Mouse (Mus musculus) heart, adult 10 weeks (tissue): Measurements from ENCODE around the gene Cyp8b1. TPM values are rescaled to one million over a fixed set of nuclear protein-coding genes. Genes with fewer than 3 reads are reported as not detected.

Source experiments
- polyA plus RNA-seq: library from polyadenylated mRNA; stranded (reverse); fragments of 350-450 nt; fragmentation: Illumina TruSeq; extraction: RNeasy Lipid Tissue Mini Kit (QIAGEN cat#74804); gene quantifications from one replicate; pipeline ENCODE4 v1.2.3, GENCODE M21; 2014; ENCODE audit warnings: low read depth, low replicate concordance

Gene Cyp8b1
- not detected for polyA plus RNA-seq

DNA sequence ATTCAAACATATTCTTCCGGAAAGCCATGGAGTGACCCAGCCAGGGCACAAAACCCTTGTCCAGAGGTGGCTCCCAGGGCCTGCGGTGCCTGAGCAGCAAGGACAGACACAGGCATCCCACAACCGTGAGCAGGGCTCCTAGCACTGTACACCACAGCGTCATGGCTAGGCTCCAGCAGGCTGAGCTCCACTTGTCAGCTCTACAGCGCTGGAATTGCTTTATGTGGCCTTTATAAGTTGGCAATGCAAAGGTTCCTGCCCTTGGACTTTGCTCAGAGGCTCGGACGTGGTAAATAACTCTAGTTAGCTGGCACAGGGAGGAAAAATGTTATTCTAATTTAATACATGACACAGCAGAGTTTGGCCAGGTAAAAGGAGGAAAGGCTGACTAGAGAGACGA is at the start of gene Cyp8b1:
Cyp8b1 (minus strand) TSS at position 204 of the 400 bp plus-strand sequence.

GRCm38 (mm10) chr9:121950418-121951113 is 34.5 kb upstream of the Cyp8b1 start, which contains the start of gene Fam198a:
Gene Fam198a (plus strand): TSS chr9:121950988.

GRCm38 (mm10) chr9:121898245-121898644 is 17.9 kb downstream of the Cyp8b1 start, which contains the start of gene Ackr2:
Gene Ackr2 (plus strand): TSS chr9:121898355.

Other genes with a start within 250 kb of the Cyp8b1 start
- gene Sec22c, start 210.8 kb downstream of the Cyp8b1 start, polyA plus RNA-seq = 5.1 TPM
- gene Ss18l2, start 206.0 kb downstream of the Cyp8b1 start, polyA plus RNA-seq = 186 TPM
- 41.3 TPM for gene Nktr, start 197.1 kb downstream of the Cyp8b1 start, polyA plus RNA-seq
- gene Zfp651, start 157.0 kb downstream of the Cyp8b1 start, polyA plus RNA-seq = 83.0 TPM
- gene Klhl40, start 138.7 kb downstream of the Cyp8b1 start, polyA plus RNA-seq = 19.7 TPM
- gene Hhatl, start 123.8 kb downstream of the Cyp8b1 start, polyA plus RNA-seq = 107 TPM
- gene Ccdc13, start 76.8 kb downstream of the Cyp8b1 start, polyA plus RNA-seq = not detected
- gene Higd1a, start 57.9 kb downstream of the Cyp8b1 start, polyA plus RNA-seq = 215 TPM
- 1.5 TPM for gene Ackr2, start 17.9 kb downstream of the Cyp8b1 start, polyA plus RNA-seq
- gene Fam198a, start 34.7 kb upstream of the Cyp8b1 start, polyA plus RNA-seq = 0.97 TPM
- gene Pomgnt2, start 80.8 kb upstream of the Cyp8b1 start, polyA plus RNA-seq = 14.0 TPM
- gene Snrk, start 201.0 kb upstream of the Cyp8b1 start, polyA plus RNA-seq = 82.2 TPM